Comparison of ENCODE assay signal across 12 mouse cellular contexts in the genomic region with DNA sequence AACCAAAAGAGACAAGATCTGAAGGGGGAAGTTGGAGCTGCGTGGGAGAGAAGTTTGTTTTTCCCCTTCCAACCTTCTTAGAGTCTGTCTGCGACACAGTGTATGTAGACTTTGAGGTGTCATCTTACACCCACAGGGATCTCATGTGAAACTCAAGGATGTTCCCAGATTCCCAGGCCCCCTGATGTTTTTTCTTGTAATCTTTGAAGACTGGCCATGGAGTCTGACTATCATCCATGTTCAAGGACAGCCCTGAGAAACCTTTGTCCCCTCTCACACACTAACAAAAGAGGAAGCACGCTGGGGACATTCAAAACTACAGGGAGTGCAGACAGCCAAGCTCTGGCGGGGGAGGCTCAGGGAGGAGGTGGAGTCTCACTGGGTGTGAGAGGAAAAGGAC. TPM values are rescaled to one million over a fixed set of nuclear protein-coding genes. Genes with fewer than 3 reads are reported as not detected.
A peak's percentile ranks its signal among the peaks of the same experiment; 100 is the strongest.
DNase-seq lines count a peak whose midpoint lies in the region; ATAC-seq lines count a peak whose summit lies in the region.
"Had no signal": no experiment of that assay in that cellular context is flagged by ENCODE, and none has a peak within 500 bp of the region (broad histone marks: within the 10 kb centered on the region; RNA-seq: fewer than 3 reads in every experiment).

No protein-coding gene starts in this region.

- no peak for ATAC-seq in forebrain, embryonic 15.5 days (replicated peaks)

- WGBS in forebrain, embryonic 15.5 days, result 37% methylated on average over 4 of the region's 4 CpGs

- no peaks in the 10 kb centered on the region for H3K9me3 ChIP-seq in forebrain, embryonic 15.5 days
- H3K9me3 ChIP-seq: G1E; limb, embryonic 12.5 days; neural tube, embryonic 12.5 days had no signal

- no peak overlapping the region for H3K27ac ChIP-seq in forebrain, embryonic 15.5 days (replicated peaks)
- H3K27ac ChIP-seq: limb, embryonic 12.5 days; neural tube, embryonic 12.5 days had no signal

- H3K9ac ChIP-seq in forebrain, embryonic 15.5 days (replicated peaks), result no peak overlapping the region
- H3K9ac ChIP-seq: limb, embryonic 12.5 days; neural tube, embryonic 12.5 days had no signal

- no peak overlapping the region for H3K4me2 ChIP-seq in forebrain, embryonic 15.5 days (replicated peaks)
- H3K4me2 ChIP-seq: limb, embryonic 12.5 days; neural tube, embryonic 12.5 days had no signal

- no peaks in the 10 kb centered on the region for H3K27me3 ChIP-seq in forebrain, embryonic 15.5 days
- H3K27me3 ChIP-seq: limb, embryonic 12.5 days; neural tube, embryonic 12.5 days had no signal

- H3K4me3 ChIP-seq in forebrain, embryonic 15.5 days, result no peak overlapping the region
- H3K4me3 ChIP-seq: limb, embryonic 12.5 days; neural tube, embryonic 12.5 days had no signal

- peak; percentile 19 to 37 for DNase-seq in heart, adult 18-20 months
- DNase-seq in heart, adult 8-10 months (ENCODE audit: low spot score), result no peak
- DNase-seq in ovary, adult 18-20 months (ENCODE audit: low spot score), result peak; percentile 33
- no peak for DNase-seq in ovary, postnatal 10 days (ENCODE audit: low spot score)
- peak; percentile 36 for DNase-seq in lung, postnatal 10 days
- DNase-seq in cerebellum, postnatal 36 days, result no peak
- DNase-seq in layer of hippocampus, adult 18-20 months (ENCODE audit: low spot score in 2 of 2), result no peak
- DNase-seq: cerebellum, postnatal 14 days had no signal

- no peaks in the 10 kb centered on the region for H3K36me3 ChIP-seq in forebrain, embryonic 15.5 days
- H3K36me3 ChIP-seq: G1E; limb, embryonic 12.5 days; neural tube, embryonic 12.5 days had no signal

- H3K4me1 ChIP-seq in forebrain, embryonic 15.5 days, result no peaks in the 10 kb centered on the region
- H3K4me1 ChIP-seq: neural tube, embryonic 12.5 days had no signal

RNA-seq across cellular contexts. Expression of a gene that starts 46.8 kb away (rescaled TPM):
- 1 to 10 TPM; 7.4 to 9.4 TPM for total RNA-seq in heart, adult 18-20 months (2021)
- 10 to 100 TPM in 3 of 4 experiments, 1 to 10 TPM in 1; 9.8 to 13.4 (median 11.0) TPM for total RNA-seq in heart, adult 8-10 months (2022)
- 64.4 and 68.4 TPM in 2 replicates for polyA plus RNA-seq in forebrain, embryonic 15.5 days (2015; fragmentation: Nextera tagmentation; extraction: Ambion mirVana)
- 10 to 100 TPM; 11.2 to 11.8 TPM for total RNA-seq in layer of hippocampus, adult 18-20 months (2021)

RNA-seq across cellular contexts. Expression of a gene that starts 47.3 kb away (rescaled TPM):
- total RNA-seq in heart, adult 18-20 months (2021), result not detected
- under 1 TPM in 1 of 4 experiments, not detected in 3; 0.17 TPM for total RNA-seq in heart, adult 8-10 months (2022)
- polyA plus RNA-seq in forebrain, embryonic 15.5 days (2015; fragmentation: Nextera tagmentation; extraction: Ambion mirVana), result 23.2 and 23.6 TPM in 2 replicates
- total RNA-seq in layer of hippocampus, adult 18-20 months (2021), result 1 to 10 TPM; 4.6 to 6.4 TPM
- total RNA-seq: G1E had no signal
- polyA plus RNA-seq: G1E had no signal

Comparison
In these comparisons a context has a peak if more than half of its experiments do, and no peak if none do; other contexts are left out.
1. DNase-seq: peak in heart, adult 18-20 months (2 of 2), ovary, adult 18-20 months (single experiment) and lung, postnatal 10 days (single experiment); none in heart, adult 8-10 months (single experiment), ovary, postnatal 10 days (single experiment), cerebellum, postnatal 36 days (0 of 2) and layer of hippocampus, adult 18-20 months (0 of 2).
2. RNA of a gene that starts 47.3 kb away (total RNA-seq): 4.6 to 6.4 TPM in layer of hippocampus, adult 18-20 months; not detected in heart, adult 18-20 months and 0.17 TPM in heart, adult 8-10 months; every median in the first group is over 4 times any median in the second.